Mouse (Mus musculus) erythroblast, embryonic 14.5 days (primary cell): Measurements from ENCODE around the gene Sp110.
"Not testable (repeated sequence)": the region's sequence is repeated elsewhere in the genome, so short reads cannot be mapped to it uniquely, and the experiment has no call there.

Source experiments
- GATA1 ChIP-seq: IDR thresholded peaks from 2 replicates; pipeline ENCODE4 v1.6.1; 2012; ENCODE audit warnings: low read length, inconsistent platforms, mixed read lengths
- TAL1 ChIP-seq: IDR thresholded peaks from 3 replicates; pipeline ENCODE4 v1.6.1; 2012; ENCODE audit warnings: low read length, inconsistent platforms, mixed read lengths

DNA sequence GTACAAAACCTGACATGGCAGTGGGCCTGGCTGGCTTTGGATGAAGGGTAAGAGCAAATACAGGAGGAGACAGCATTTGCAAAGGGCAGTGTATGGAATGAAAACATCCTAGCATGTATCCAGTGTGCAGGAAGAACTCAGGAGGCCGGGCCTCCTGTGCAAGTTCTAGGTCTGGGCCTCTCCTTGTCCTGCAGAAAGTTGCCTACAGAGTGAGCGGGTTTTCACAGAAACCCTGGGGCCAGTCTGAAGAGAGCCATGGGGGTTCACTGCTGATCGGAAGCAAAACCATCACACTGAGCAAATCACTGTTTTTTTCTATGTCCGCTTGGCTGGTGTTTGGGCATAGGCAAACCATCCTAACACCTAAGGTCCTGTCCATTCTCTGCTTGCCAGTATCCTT lies 39.5 kb upstream of the Sp110 start:
- TF ChIP-seq TAL1, GATA1: not testable (repeated sequence)
